Mouse (Mus musculus) lung, postnatal 0 days (tissue): Measurements from ENCODE around the gene Olfr789. TPM values are rescaled to one million over a fixed set of nuclear protein-coding genes. Genes with fewer than 3 reads are reported as not detected.

ENCODE experiments used
- ATAC-seq: fragments of 200-750 bp; cut with Nextera tagmentation; 2 replicates; pipeline ENCODE4 v1.8.0; 2017; ENCODE audit warnings: moderate library complexity
- DNase-seq: peaks from one replicate; pipeline ENCODE4 v3.0.0-alpha.2; 2016; ENCODE audit warnings: low spot score
- H3K27ac ChIP-seq: fragments of 300-500 bp; sonication (generic); 2 replicates; pipeline ENCODE4 v1.5.1; 2014; ENCODE audit warnings: antibody characterized with exemption, mild to moderate bottlenecking, low read length, mixed read lengths
- H3K27me3 ChIP-seq: fragments of 300-500 bp; sonication (generic); replicated peaks from 2 replicates; pipeline ENCODE4 v1.6.1; 2014; ENCODE audit warnings: low read length, mixed read lengths; ENCODE audit not compliant: insufficient read depth
- H3K36me3 ChIP-seq: fragments of 300-500 bp; sonication (generic); 2 replicates; pipeline ENCODE4 v1.6.1; 2014; ENCODE audit warnings: low read length, mixed read lengths; ENCODE audit not compliant: insufficient read depth
- H3K4me1 ChIP-seq: fragments of 300-500 bp; sonication (generic); 2 replicates; pipeline ENCODE4 v1.6.1; 2014; ENCODE audit warnings: antibody characterized with exemption, low read depth, low read length, mixed read lengths; ENCODE audit not compliant: insufficient read depth
- H3K4me2 ChIP-seq: fragments of 300-500 bp; sonication (generic); replicated peaks from 2 replicates; pipeline ENCODE4 v1.6.1; 2014; ENCODE audit warnings: low read depth, mild to moderate bottlenecking, low read length, moderate library complexity, mixed read lengths
- H3K4me3 ChIP-seq: fragments of 300-500 bp; sonication (generic); 2 replicates; pipeline ENCODE4 v1.5.1; 2014; ENCODE audit warnings: low read depth, low read length
- H3K9ac ChIP-seq: fragments of 300-500 bp; sonication (generic); replicated peaks from 2 replicates; pipeline ENCODE4 v1.6.1; 2014; ENCODE audit warnings: low read depth, mild to moderate bottlenecking
- H3K9me3 ChIP-seq: fragments of 300-500 bp; sonication (generic); 2 replicates; pipeline ENCODE4 v1.6.1; 2016; ENCODE audit warnings: low read length, mixed read lengths
- CTCF ChIP-seq: IDR thresholded peaks from 2 replicates; pipeline ENCODE4 v1.5.1; 2016; ENCODE audit warnings: antibody characterized with exemption, mild to moderate bottlenecking
- EP300 ChIP-seq: IDR thresholded peaks from 2 replicates; pipeline ENCODE4 v1.6.1; 2016; ENCODE audit warnings: antibody characterized with exemption, mild to moderate bottlenecking, control low read depth
- WGBS: fragments of 180-500 bp; shearing (Covaris S2); extraction: QIAGEN DNeasy Blood & Tissue Kit; methylation state at CpG from one replicate; pipeline ENCODE4 v1.1.7; 2014; 5-methylcytosine and 5-hydroxymethylcytosine counted together
- polyA plus RNA-seq: library from polyadenylated mRNA; unstranded; fragments of >200 nt; fragmentation: Nextera tagmentation; extraction: Ambion mirVana; gene quantifications from 2 replicates; pipeline ENCODE4 v1.2.1, GENCODE M21; 2015

The Olfr789 gene
- not detected in 2 replicates for polyA plus RNA-seq

- Histone ChIP-seq H3K4me1 (no peaks in the 10 kb centered on the region), H3K9ac (no peak within 1 kb of the TSS), H3K4me2 (no peak within 1 kb of the TSS), H3K4me3 (no peak within 1 kb of the TSS), H3K27ac (no peak within 1 kb of the TSS), H3K27me3 (no peaks in the 10 kb centered on the region), H3K9me3 (no peaks in the 10 kb centered on the region), H3K36me3 (no peaks in the 10 kb centered on the region)
- 36% methylated on average over 2 of the region's 2 CpGs for WGBS
- ATAC-seq (no peak), DNase-seq (no peak)
- no peak for TF ChIP-seq EP300
- TF ChIP-seq CTCF: no peak
Measured at GRCm38 (mm10) chr10:129484452-129484851, at the start of gene Olfr789. Gene Olfr789 (plus strand): TSS chr10:129484752.

GRCm38 (mm10) chr10:129461562-129461961 is 23.0 kb upstream of the Olfr789 start, which contains the start of gene Olfr787:
Gene Olfr787 (plus strand): TSS chr10:129461862.
- H3K9ac ChIP-seq: no peak within 1 kb of the TSS
- no peak within 1 kb of the TSS for H3K27ac ChIP-seq
- H3K36me3 ChIP-seq: no peaks in the 10 kb centered on the region
- no peaks in the 10 kb centered on the region for H3K4me1 ChIP-seq
- no peak within 1 kb of the TSS for H3K4me3 ChIP-seq
- 78% methylated on average over 3 of the region's 3 CpGs for WGBS
- TF ChIP-seq EP300: no peak
- no peak for TF ChIP-seq CTCF
- H3K4me2 ChIP-seq: no peak within 1 kb of the TSS
- no peaks in the 10 kb centered on the region for H3K9me3 ChIP-seq
- no peaks in the 10 kb centered on the region for H3K27me3 ChIP-seq
- no peak for ATAC-seq
- no peak for DNase-seq

GRCm38 (mm10) chr10:129470698-129471097 is 13.9 kb upstream of the Olfr789 start, which contains the start of gene Olfr788:
Gene Olfr788 (plus strand): TSS chr10:129470998.
- Histone ChIP-seq H3K36me3 (no peaks in the 10 kb centered on the region), H3K27ac (no peak within 1 kb of the TSS), H3K4me3 (no peak within 1 kb of the TSS), H3K9ac (no peak within 1 kb of the TSS), H3K27me3 (no peaks in the 10 kb centered on the region), H3K4me2 (no peak within 1 kb of the TSS), H3K9me3 (no peaks in the 10 kb centered on the region), H3K4me1 (no peaks in the 10 kb centered on the region)
- TF ChIP-seq CTCF (no peak), EP300 (no peak)
- ATAC-seq: no peak
- DNase-seq: no peak

- no peak overlapping the region for H3K4me3 ChIP-seq
Measured at GRCm38 (mm10) chr10:129473256-129473655, 11.3 kb upstream of the Olfr789 start.

GRCm38 (mm10) chr10:129473723-129474122 is 10.8 kb upstream of the Olfr789 start:
- Histone ChIP-seq H3K36me3 (no peaks in the 10 kb centered on the region), H3K4me1 (no peaks in the 10 kb centered on the region), H3K4me3 (no peak overlapping the region), H3K9ac (no peak overlapping the region), H3K4me2 (no peak overlapping the region), H3K27ac (no peak overlapping the region), H3K9me3 (no peaks in the 10 kb centered on the region), H3K27me3 (no peaks in the 10 kb centered on the region)
- TF ChIP-seq CTCF (no peak), EP300 (no peak)
- ATAC-seq (no peak), DNase-seq (no peak)

More at GRCm38 (mm10) chr10:129473256-129473655, 11.3 kb upstream of the Olfr789 start:
- no peak for ATAC-seq
- Histone ChIP-seq H3K27me3 (no peaks in the 10 kb centered on the region), H3K9me3 (no peaks in the 10 kb centered on the region), H3K36me3 (no peaks in the 10 kb centered on the region), H3K4me2 (no peak overlapping the region), H3K9ac (no peak overlapping the region), H3K4me1 (no peaks in the 10 kb centered on the region), H3K27ac (no peak overlapping the region)
- WGBS: 58% methylated on average over 2 of the region's 2 CpGs
- DNase-seq: no peak
- TF ChIP-seq EP300: no peak
- no peak for TF ChIP-seq CTCF

- H3K4me3 ChIP-seq: no peak overlapping the region
- H3K27ac ChIP-seq: no peak overlapping the region
- 72% methylated on average over 2 of the region's 2 CpGs for WGBS
- H3K4me1 ChIP-seq: no peaks in the 10 kb centered on the region
- no peak overlapping the region for H3K9ac ChIP-seq
- H3K36me3 ChIP-seq: no peaks in the 10 kb centered on the region
- TF ChIP-seq EP300 (no peak), CTCF (no peak)
- DNase-seq (no peak), ATAC-seq (no peak)
- no peak overlapping the region for H3K4me2 ChIP-seq
- no peaks in the 10 kb centered on the region for H3K9me3 ChIP-seq
- no peaks in the 10 kb centered on the region for H3K27me3 ChIP-seq
Measured at GRCm38 (mm10) chr10:129490101-129490500, 5.5 kb downstream of the Olfr789 start.

GRCm38 (mm10) chr10:129498192-129498591 is 13.6 kb downstream of the Olfr789 start, which contains the start of gene Olfr790:
Gene Olfr790 (plus strand): TSS chr10:129498492.
- H3K27me3 ChIP-seq: no peaks in the 10 kb centered on the region
- ATAC-seq: no peak
- DNase-seq: no peak

More at GRCm38 (mm10) chr10:129498192-129498591, 13.6 kb downstream of the Olfr789 start, which contains the start of gene Olfr790:
- no peak within 1 kb of the TSS for H3K9ac ChIP-seq
- H3K4me2 ChIP-seq: no peak within 1 kb of the TSS
- H3K36me3 ChIP-seq: no peaks in the 10 kb centered on the region
- H3K9me3 ChIP-seq: no peaks in the 10 kb centered on the region
- no peak within 1 kb of the TSS for H3K27ac ChIP-seq
- TF ChIP-seq CTCF (no peak), EP300 (no peak)
- no peak within 1 kb of the TSS for H3K4me3 ChIP-seq
- H3K4me1 ChIP-seq: no peaks in the 10 kb centered on the region
